Mouse (Mus musculus): ENCODE measurements around the gene Hps4. TPM values are rescaled to one million over a fixed set of nuclear protein-coding genes. Genes with fewer than 3 reads are reported as not detected.

The Hps4 gene
- polyA plus RNA-seq, 1 experiment: 66.3 TPM

- TF ChIP-seq POLR2A (IDR thresholded peaks at IDR 0.05; ENCODE audit: low read depth, low read length): no peak
- no peak for TF ChIP-seq CTCF (IDR thresholded peaks at IDR 0.05; ENCODE audit: extremely low read depth, insufficient read length, insufficient replicate concordance, low read depth, low read length)
- H3K4me1 ChIP-seq (ENCODE audit: control insufficient read depth, insufficient read depth, insufficient read length, low read length): peaks cover 18% of the 10 kb centered on the region
- H3K27ac ChIP-seq (ENCODE audit: insufficient read depth, low read depth, low read length): peak overlapping the region; percentile 45
Observed at GRCm38 (mm10) chr5:112298226-112298988, 44.5 kb upstream of the Hps4 start.

DNA sequence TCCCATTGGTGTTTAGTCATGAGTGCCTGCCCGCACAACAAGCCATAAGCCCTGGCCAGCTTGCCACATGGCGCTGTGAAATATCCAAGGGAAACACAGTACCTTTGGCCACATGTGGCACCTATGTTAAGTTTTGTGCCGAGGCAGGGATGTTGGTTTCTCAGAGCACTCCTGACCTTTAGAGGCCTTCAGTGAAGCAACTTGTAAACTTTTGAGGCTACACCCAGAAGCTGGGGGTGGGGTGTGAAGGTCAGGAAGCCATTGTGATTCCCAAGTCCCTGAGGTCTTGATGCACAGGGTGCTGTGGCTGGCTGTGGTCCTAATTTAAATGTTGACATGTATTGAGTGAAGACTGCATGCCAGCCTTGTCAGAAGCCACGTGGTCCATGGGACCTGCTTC lies 43.5 kb upstream of the Hps4 start:
- Histone ChIP-seq H3K4me3 (ENCODE audit: low read depth, low read length) (no peak overlapping the region), H3K27ac (ENCODE audit: insufficient read depth, low read depth, low read length) (no peak overlapping the region), H3K36me3 (ENCODE audit: control insufficient read depth, insufficient read depth, low read length) (no peaks in the 10 kb centered on the region), H3K27me3 (ENCODE audit: control insufficient read depth, insufficient read depth, low read length) (no peaks in the 10 kb centered on the region), H3K4me1 (ENCODE audit: control insufficient read depth, insufficient read depth, insufficient read length, low read length) (peaks cover 13% of the 10 kb centered on the region)
- 75% methylated on average over 4 of the region's 4 CpGs for WGBS
- TF ChIP-seq POLR2A (IDR thresholded peaks at IDR 0.05; ENCODE audit: low read depth, low read length): no peak
- no peak for TF ChIP-seq CTCF (IDR thresholded peaks at IDR 0.05; ENCODE audit: extremely low read depth, insufficient read length, insufficient replicate concordance, low read depth, low read length)

More at GRCm38 (mm10) chr5:112298226-112298988, 44.5 kb upstream of the Hps4 start:
- Histone ChIP-seq H3K4me3 (ENCODE audit: low read depth, low read length) (no peak overlapping the region), H3K36me3 (ENCODE audit: control insufficient read depth, insufficient read depth, low read length) (no peaks in the 10 kb centered on the region), H3K27me3 (ENCODE audit: control insufficient read depth, insufficient read depth, low read length) (no peaks in the 10 kb centered on the region)
- WGBS: 78% methylated on average over 12 of the region's 12 CpGs

GRCm38 (mm10) chr5:112300112-112300511 lies 42.8 kb upstream of the Hps4 start:
- Histone ChIP-seq H3K4me1 (ENCODE audit: control insufficient read depth, insufficient read depth, insufficient read length, low read length) (peaks cover 8% of the 10 kb centered on the region), H3K27ac (ENCODE audit: insufficient read depth, low read depth, low read length) (no peak overlapping the region), H3K4me3 (ENCODE audit: low read depth, low read length) (no peak overlapping the region), H3K27me3 (ENCODE audit: control insufficient read depth, insufficient read depth, low read length) (no peaks in the 10 kb centered on the region), H3K36me3 (ENCODE audit: control insufficient read depth, insufficient read depth, low read length) (no peaks in the 10 kb centered on the region)
- WGBS: 89% methylated on average over 2 of the region's 2 CpGs
- TF ChIP-seq POLR2A (IDR thresholded peaks at IDR 0.05; ENCODE audit: low read depth, low read length) (no peak), CTCF (IDR thresholded peaks at IDR 0.05; ENCODE audit: extremely low read depth, insufficient read length, insufficient replicate concordance, low read depth, low read length) (no peak)

DNA sequence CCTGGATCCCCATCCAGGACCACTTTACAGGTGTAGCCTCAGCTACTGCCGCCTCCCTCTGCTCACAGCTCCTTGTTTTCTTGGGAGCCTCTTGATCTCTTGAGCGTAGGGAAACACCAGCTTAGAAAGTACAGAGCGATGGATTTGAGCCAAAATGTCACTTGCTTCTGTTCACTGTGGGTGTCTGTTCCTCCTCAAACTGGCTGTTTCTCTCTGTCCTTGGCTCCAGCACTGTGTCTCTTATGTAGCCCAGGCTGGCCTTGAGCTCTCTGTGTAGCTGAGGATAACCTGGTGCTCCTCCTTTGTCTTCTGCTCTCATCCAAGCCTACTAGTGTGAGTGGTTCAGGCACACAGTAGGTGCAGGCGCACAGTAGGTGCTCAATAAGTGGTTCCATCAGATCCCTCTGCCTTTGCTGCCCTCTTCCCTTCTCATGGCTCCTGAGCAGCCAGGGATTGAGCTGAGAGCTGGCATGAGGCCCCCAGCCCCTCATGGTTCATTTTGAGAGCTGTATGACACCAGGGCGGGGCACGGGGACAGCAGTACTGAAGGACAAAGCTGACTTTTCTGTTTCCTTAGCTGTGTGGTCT lies 42.1 kb upstream of the Hps4 start:
- H3K27me3 ChIP-seq (ENCODE audit: control insufficient read depth, insufficient read depth, low read length): no peaks in the 10 kb centered on the region
- peak overlapping the region; percentile 54 for H3K27ac ChIP-seq (ENCODE audit: insufficient read depth, low read depth, low read length)
- no peak overlapping the region for H3K4me3 ChIP-seq (ENCODE audit: low read depth, low read length)
- TF ChIP-seq POLR2A (IDR thresholded peaks at IDR 0.05; ENCODE audit: low read depth, low read length) (no peak), CTCF (IDR thresholded peaks at IDR 0.05; ENCODE audit: extremely low read depth, insufficient read length, insufficient replicate concordance, low read depth, low read length) (no peak)
- peaks cover 2% of the 10 kb centered on the region; the same call in 1 of the 2 replicates for H3K36me3 ChIP-seq (ENCODE audit: control insufficient read depth, insufficient read depth, low read length)
- 82% methylated on average over 6 of the region's 6 CpGs for WGBS
- H3K4me1 ChIP-seq (ENCODE audit: control insufficient read depth, insufficient read depth, insufficient read length, low read length): peaks cover 8% of the 10 kb centered on the region

GRCm38 (mm10) chr5:112301694-112302093 lies 41.2 kb upstream of the Hps4 start:
- 81% methylated on average over 4 of the region's 4 CpGs for WGBS
- Histone ChIP-seq H3K4me1 (ENCODE audit: control insufficient read depth, insufficient read depth, insufficient read length, low read length) (peaks cover 8% of the 10 kb centered on the region), H3K4me3 (ENCODE audit: low read depth, low read length) (no peak overlapping the region)

GRCm38 (mm10) chr5:112302310-112302709 lies 40.6 kb upstream of the Hps4 start:
- H3K4me1 ChIP-seq (ENCODE audit: control insufficient read depth, insufficient read depth, insufficient read length, low read length): peaks cover 5% of the 10 kb centered on the region; the same call in 1 of the 2 replicates
- no peak overlapping the region for H3K27ac ChIP-seq (ENCODE audit: insufficient read depth, low read depth, low read length)
- H3K27me3 ChIP-seq (ENCODE audit: control insufficient read depth, insufficient read depth, low read length): no peaks in the 10 kb centered on the region
- 57% methylated on average over 5 of the region's 5 CpGs for WGBS
- H3K4me3 ChIP-seq (ENCODE audit: low read depth, low read length): no peak overlapping the region
- peaks cover 3% of the 10 kb centered on the region; the same call in 1 of the 2 replicates for H3K36me3 ChIP-seq (ENCODE audit: control insufficient read depth, insufficient read depth, low read length)
- TF ChIP-seq POLR2A (IDR thresholded peaks at IDR 0.05; ENCODE audit: low read depth, low read length): no peak
- TF ChIP-seq CTCF (IDR thresholded peaks at IDR 0.05; ENCODE audit: extremely low read depth, insufficient read length, insufficient replicate concordance, low read depth, low read length): no peak

More at GRCm38 (mm10) chr5:112301694-112302093, 41.2 kb upstream of the Hps4 start:
- Histone ChIP-seq H3K36me3 (ENCODE audit: control insufficient read depth, insufficient read depth, low read length) (peaks cover 3% of the 10 kb centered on the region; the same call in 1 of the 2 replicates), H3K27me3 (ENCODE audit: control insufficient read depth, insufficient read depth, low read length) (no peaks in the 10 kb centered on the region), H3K27ac (ENCODE audit: insufficient read depth, low read depth, low read length) (no peak overlapping the region; the same call in 1 of the 2 replicates)
- TF ChIP-seq CTCF (IDR thresholded peaks at IDR 0.05; ENCODE audit: extremely low read depth, insufficient read length, insufficient replicate concordance, low read depth, low read length) (no peak), POLR2A (IDR thresholded peaks at IDR 0.05; ENCODE audit: low read depth, low read length) (no peak)

GRCm38 (mm10) chr5:112305842-112306241 lies 37.0 kb upstream of the Hps4 start:
- Histone ChIP-seq H3K4me1 (ENCODE audit: control insufficient read depth, insufficient read depth, insufficient read length, low read length) (no peaks in the 10 kb centered on the region), H3K36me3 (ENCODE audit: control insufficient read depth, insufficient read depth, low read length) (peaks cover 32% of the 10 kb centered on the region), H3K27ac (ENCODE audit: insufficient read depth, low read depth, low read length) (no peak overlapping the region), H3K4me3 (ENCODE audit: low read depth, low read length) (no peak overlapping the region), H3K27me3 (ENCODE audit: control insufficient read depth, insufficient read depth, low read length) (no peaks in the 10 kb centered on the region)
- 86% methylated on average over 5 of the region's 5 CpGs for WGBS
- TF ChIP-seq POLR2A (IDR thresholded peaks at IDR 0.05; ENCODE audit: low read depth, low read length) (no peak), CTCF (IDR thresholded peaks at IDR 0.05; ENCODE audit: extremely low read depth, insufficient read length, insufficient replicate concordance, low read depth, low read length) (no peak)

Measured in small intestine, adult 2 months (tissue).